Mouse (Mus musculus): ENCODE measurements around the gene Hltf. TPM values are rescaled to one million over a fixed set of nuclear protein-coding genes. Genes with fewer than 3 reads are reported as not detected.
"Not testable (repeated sequence)": the region's sequence is repeated elsewhere in the genome, so short reads cannot be mapped to it uniquely, and the experiment has no call there.

The Hltf gene
- polyA plus RNA-seq, 1 experiment = not detected

- Histone ChIP-seq H3K27ac (ENCODE audit: insufficient read depth, low read depth, low read length) (no peak overlapping the region), H3K4me3 (ENCODE audit: insufficient read depth, low read depth, low read length) (no peak overlapping the region), H3K4me1 (ENCODE audit: control insufficient read depth, insufficient read depth, low read length) (no peaks in the 10 kb centered on the region)
- TF ChIP-seq POLR2A (IDR thresholded peaks at IDR 0.05; ENCODE audit: insufficient read depth, low read depth, low read length) (no peak), CTCF (IDR thresholded peaks at IDR 0.05; ENCODE audit: insufficient read depth, low read depth, low read length) (no peak)
- WGBS = 76% methylated on average over 3 of the region's 3 CpGs
These were observed 24.6 kb downstream of the Hltf start for GRCm38 (mm10) chr3:20082161-20082560.

- TF ChIP-seq CTCF (IDR thresholded peaks at IDR 0.05; ENCODE audit: insufficient read depth, low read depth, low read length) (no peak), POLR2A (IDR thresholded peaks at IDR 0.05; ENCODE audit: insufficient read depth, low read depth, low read length) (no peak)
- Histone ChIP-seq H3K4me3 (ENCODE audit: insufficient read depth, low read depth, low read length) (no peak overlapping the region), H3K27ac (ENCODE audit: insufficient read depth, low read depth, low read length) (no peak overlapping the region), H3K4me1 (ENCODE audit: control insufficient read depth, insufficient read depth, low read length) (peaks cover 3% of the 10 kb centered on the region; the same call in 1 of the 2 replicates)
- 61% methylated on average over 3 of the region's 3 CpGs for WGBS
These were observed 46.2 kb downstream of the Hltf start for GRCm38 (mm10) chr3:20103830-20104229.

GRCm38 (mm10) chr3:20104318-20104717 is 46.7 kb downstream of the Hltf start:
- 74% methylated on average over 8 of the region's 8 CpGs for WGBS
- no peak overlapping the region for H3K27ac ChIP-seq (ENCODE audit: insufficient read depth, low read depth, low read length)
- peaks cover 3% of the 10 kb centered on the region; the same call in 1 of the 2 replicates for H3K4me1 ChIP-seq (ENCODE audit: control insufficient read depth, insufficient read depth, low read length)
- H3K4me3 ChIP-seq (ENCODE audit: insufficient read depth, low read depth, low read length) = no peak overlapping the region
- TF ChIP-seq CTCF (IDR thresholded peaks at IDR 0.05; ENCODE audit: insufficient read depth, low read depth, low read length) (no peak), POLR2A (IDR thresholded peaks at IDR 0.05; ENCODE audit: insufficient read depth, low read depth, low read length) (no peak)

- H3K27ac ChIP-seq (ENCODE audit: insufficient read depth, low read depth, low read length) = no peak overlapping the region
- H3K4me3 ChIP-seq (ENCODE audit: insufficient read depth, low read depth, low read length) = no peak overlapping the region
- TF ChIP-seq CTCF (IDR thresholded peaks at IDR 0.05; ENCODE audit: insufficient read depth, low read depth, low read length) (no peak), POLR2A (IDR thresholded peaks at IDR 0.05; ENCODE audit: insufficient read depth, low read depth, low read length) (no peak)
- WGBS = 91% methylated on average over 2 of the region's 2 CpGs
- H3K4me1 ChIP-seq (ENCODE audit: control insufficient read depth, insufficient read depth, low read length) = peaks cover 3% of the 10 kb centered on the region; the same call in 1 of the 2 replicates
These were observed 47.2 kb downstream of the Hltf start for GRCm38 (mm10) chr3:20104776-20105175.

- TF ChIP-seq CTCF (IDR thresholded peaks at IDR 0.05; ENCODE audit: insufficient read depth, low read depth, low read length) = no peak
- TF ChIP-seq POLR2A (IDR thresholded peaks at IDR 0.05; ENCODE audit: insufficient read depth, low read depth, low read length) = no peak
- Histone ChIP-seq H3K4me3 (ENCODE audit: insufficient read depth, low read depth, low read length) (no peak overlapping the region), H3K27ac (ENCODE audit: insufficient read depth, low read depth, low read length) (no peak overlapping the region), H3K4me1 (ENCODE audit: control insufficient read depth, insufficient read depth, low read length) (peaks cover 3% of the 10 kb centered on the region; the same call in 1 of the 2 replicates)
- WGBS = 62% methylated on average over 5 of the region's 5 CpGs
These were observed 51.3 kb downstream of the Hltf start for GRCm38 (mm10) chr3:20108881-20109280.

- 97% methylated on average over 2 of the region's 2 CpGs for WGBS
- Histone ChIP-seq H3K4me1 (ENCODE audit: control insufficient read depth, insufficient read depth, low read length) (no peaks in the 10 kb centered on the region), H3K4me3 (ENCODE audit: insufficient read depth, low read depth, low read length) (no peak overlapping the region), H3K27ac (ENCODE audit: insufficient read depth, low read depth, low read length) (no peak overlapping the region)
- TF ChIP-seq POLR2A (IDR thresholded peaks at IDR 0.05; ENCODE audit: insufficient read depth, low read depth, low read length) (no peak), CTCF (IDR thresholded peaks at IDR 0.05; ENCODE audit: insufficient read depth, low read depth, low read length) (no peak)
These were observed 54.3 kb downstream of the Hltf start for GRCm38 (mm10) chr3:20111913-20112312.

- H3K27ac ChIP-seq (ENCODE audit: insufficient read depth, low read depth, low read length) = no peak overlapping the region
- 91% methylated on average over 19 of the region's 19 CpGs for WGBS
- no peak overlapping the region for H3K4me3 ChIP-seq (ENCODE audit: insufficient read depth, low read depth, low read length)
- TF ChIP-seq POLR2A (IDR thresholded peaks at IDR 0.05; ENCODE audit: insufficient read depth, low read depth, low read length) = no peak
- TF ChIP-seq CTCF (IDR thresholded peaks at IDR 0.05; ENCODE audit: insufficient read depth, low read depth, low read length) = no peak
- H3K4me1 ChIP-seq (ENCODE audit: control insufficient read depth, insufficient read depth, low read length) = peaks cover 2% of the 10 kb centered on the region; the same call in 1 of the 2 replicates
These were observed 61.5 kb downstream of the Hltf start for GRCm38 (mm10) chr3:20119044-20119591.

- Histone ChIP-seq H3K4me1 (ENCODE audit: control insufficient read depth, insufficient read depth, low read length) (peaks cover 2% of the 10 kb centered on the region; the same call in 1 of the 2 replicates), H3K4me3 (ENCODE audit: insufficient read depth, low read depth, low read length) (no peak overlapping the region), H3K27ac (ENCODE audit: insufficient read depth, low read depth, low read length) (no peak overlapping the region)
- TF ChIP-seq CTCF (IDR thresholded peaks at IDR 0.05; ENCODE audit: insufficient read depth, low read depth, low read length) = no peak
- no peak for TF ChIP-seq POLR2A (IDR thresholded peaks at IDR 0.05; ENCODE audit: insufficient read depth, low read depth, low read length)
- WGBS = 62% methylated on average over 4 of the region's 4 CpGs
These were observed 62.2 kb downstream of the Hltf start for GRCm38 (mm10) chr3:20119686-20120244.

GRCm38 (mm10) chr3:20121582-20121981 is 64.0 kb downstream of the Hltf start:
- not testable (repeated sequence) for H3K4me3 ChIP-seq (ENCODE audit: insufficient read depth, low read depth, low read length); H3K27ac ChIP-seq (ENCODE audit: insufficient read depth, low read depth, low read length); H3K4me1 ChIP-seq (ENCODE audit: control insufficient read depth, insufficient read depth, low read length)
- 90% methylated on average over 5 of the region's 5 CpGs for WGBS
